Mouse (Mus musculus): ENCODE results near the gene Acsm2. TPM values are rescaled to one million over a fixed set of nuclear protein-coding genes. Genes with fewer than 3 reads are reported as not detected.

The Acsm2 gene
- polyA plus RNA-seq, 1 experiment from 2014 or later = not detected

DNA sequence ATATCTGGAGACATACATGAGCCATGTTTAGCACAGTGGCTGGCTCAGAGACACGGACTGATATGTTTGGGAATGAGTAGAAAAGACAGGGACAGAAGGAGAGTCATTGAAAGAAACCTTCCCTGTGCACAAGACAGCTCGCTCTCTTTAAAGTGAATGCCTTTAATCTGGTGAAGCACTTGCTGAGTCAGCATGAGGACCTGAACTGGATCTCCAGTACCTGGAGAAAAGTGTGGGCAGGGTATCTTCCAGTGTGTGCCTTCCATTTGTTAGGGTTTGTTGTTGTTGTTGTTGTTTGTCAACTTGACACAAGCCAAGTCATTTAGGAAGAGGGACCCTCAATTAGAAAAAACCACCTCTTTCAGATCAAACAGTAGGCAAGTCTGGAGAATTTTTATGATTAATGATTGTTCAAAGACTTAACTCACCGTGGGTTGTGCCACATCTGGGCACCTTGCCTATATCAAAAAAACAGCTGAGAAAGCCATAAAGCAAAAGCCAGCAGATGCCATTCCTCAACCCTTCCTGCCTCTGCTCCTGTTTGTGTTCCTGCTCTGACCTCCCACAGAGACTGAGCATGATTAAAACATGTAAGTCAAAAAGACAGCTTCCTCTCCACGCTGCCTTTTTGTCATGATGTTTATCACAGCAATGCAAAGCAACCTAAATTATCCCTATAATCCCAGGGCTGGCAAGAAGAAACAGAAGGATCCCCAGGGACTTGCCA, 64.2 kb downstream of the Acsm2 start:
- Histone ChIP-seq H3K4me1 (replicated peaks) (no peaks in the 10 kb centered on the region), H3K27ac (no peak overlapping the region), H3K27me3 (no peaks in the 10 kb centered on the region), H3K4me2 (no peak overlapping the region), H3K9ac (no peak overlapping the region), H3K9me3 (replicated peaks) (no peaks in the 10 kb centered on the region), H3K36me3 (no peaks in the 10 kb centered on the region), H3K4me3 (replicated peaks) (no peak overlapping the region)
- 41% methylated on average over 4 of the region's 4 CpGs for WGBS (ENCODE audit: insufficient replicate concordance)
- no peak for DNase-seq
- ATAC-seq (ENCODE audit: low read depth) = no peak

DNA sequence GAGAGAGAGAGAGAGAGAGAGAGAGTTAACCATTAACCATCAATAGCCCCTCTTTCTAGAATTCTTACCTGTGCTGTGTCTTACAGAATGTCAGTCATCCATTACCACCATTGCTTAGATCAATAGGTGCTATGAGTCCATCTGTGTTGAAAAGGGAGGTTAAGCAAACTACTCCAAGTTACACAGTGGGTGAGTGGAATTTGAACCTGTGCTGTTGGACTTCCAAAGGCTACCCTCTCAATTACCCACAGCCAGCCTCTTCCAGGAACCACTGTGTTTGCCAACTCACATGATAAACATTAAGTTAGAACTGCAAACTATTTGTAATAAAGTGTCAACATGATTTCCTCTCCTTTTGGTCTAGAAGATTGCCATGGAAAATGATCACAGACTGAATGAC, 66.0 kb downstream of the Acsm2 start:
- Histone ChIP-seq H3K27ac (no peak overlapping the region), H3K4me1 (replicated peaks) (no peaks in the 10 kb centered on the region), H3K36me3 (no peaks in the 10 kb centered on the region), H3K9ac (no peak overlapping the region), H3K4me2 (no peak overlapping the region), H3K27me3 (no peaks in the 10 kb centered on the region), H3K4me3 (replicated peaks) (no peak overlapping the region), H3K9me3 (replicated peaks) (no peaks in the 10 kb centered on the region)
- DNase-seq (no peak), ATAC-seq (ENCODE audit: low read depth) (peak; percentile 73)

- H3K4me1 ChIP-seq (replicated peaks) = no peaks in the 10 kb centered on the region
- H3K4me2 ChIP-seq = no peak overlapping the region
- no peaks in the 10 kb centered on the region for H3K27me3 ChIP-seq
- no peak for ATAC-seq (ENCODE audit: low read depth)
- no peak overlapping the region for H3K9ac ChIP-seq
- H3K27ac ChIP-seq = no peak overlapping the region
- H3K9me3 ChIP-seq (replicated peaks) = no peaks in the 10 kb centered on the region
- no peak for DNase-seq
- H3K36me3 ChIP-seq = no peaks in the 10 kb centered on the region
- H3K4me3 ChIP-seq (replicated peaks) = no peak overlapping the region
Observed at GRCm38 (mm10) chr7:119638773-119639172, 84.6 kb downstream of the Acsm2 start.

GRCm38 (mm10) chr7:119642307-119642706, 88.2 kb downstream of the Acsm2 start:
- H3K36me3 ChIP-seq = no peaks in the 10 kb centered on the region
- H3K4me2 ChIP-seq = no peak overlapping the region
- no peaks in the 10 kb centered on the region for H3K9me3 ChIP-seq (replicated peaks)
- H3K4me1 ChIP-seq (replicated peaks) = no peaks in the 10 kb centered on the region
- WGBS (ENCODE audit: insufficient replicate concordance) = 58% methylated on average over 5 of the region's 5 CpGs
- H3K4me3 ChIP-seq (replicated peaks) = no peak overlapping the region
- DNase-seq = no peak
- no peak overlapping the region for H3K27ac ChIP-seq
- H3K27me3 ChIP-seq = no peaks in the 10 kb centered on the region
- H3K9ac ChIP-seq = no peak overlapping the region
- no peak for ATAC-seq (ENCODE audit: low read depth)

Other genes with a start within 250 kb of the Acsm2 start
- gene Gp2, start 95.1 kb upstream of the Acsm2 start, polyA plus RNA-seq (2015; fragmentation: Nextera tagmentation; extraction: Ambion mirVana) = not detected in 2 replicates
- not detected in 2 replicates for gene Umod, start 75.1 kb upstream of the Acsm2 start, polyA plus RNA-seq (2015; fragmentation: Nextera tagmentation; extraction: Ambion mirVana)
- 0.03 TPM in 1 of 2 replicates, not detected in the other for gene Acsm5, start 34.9 kb upstream of the Acsm2 start, polyA plus RNA-seq (2015; fragmentation: Nextera tagmentation; extraction: Ambion mirVana)
- gene Pdilt, start 30.9 kb upstream of the Acsm2 start, polyA plus RNA-seq (2015; fragmentation: Nextera tagmentation; extraction: Ambion mirVana) = not detected in 2 replicates
- 0.63 and 0.68 TPM in 2 replicates for gene Acsm1, start 52.7 kb downstream of the Acsm2 start, polyA plus RNA-seq (2015; fragmentation: Nextera tagmentation; extraction: Ambion mirVana)
- not detected in 2 replicates for gene Acsm4, start 135.7 kb downstream of the Acsm2 start, polyA plus RNA-seq (2015; fragmentation: Nextera tagmentation; extraction: Ambion mirVana)
- gene Thumpd1, start 166.5 kb downstream of the Acsm2 start, polyA plus RNA-seq (2015; fragmentation: Nextera tagmentation; extraction: Ambion mirVana) = 35.7 and 40.8 TPM in 2 replicates
- gene Acsm3, start 206.6 kb downstream of the Acsm2 start, polyA plus RNA-seq (2015; fragmentation: Nextera tagmentation; extraction: Ambion mirVana) = 0.93 and 1.7 TPM in 2 replicates
- 10.7 and 10.8 TPM in 2 replicates for gene Rexo5, start 239.7 kb downstream of the Acsm2 start, polyA plus RNA-seq (2015; fragmentation: Nextera tagmentation; extraction: Ambion mirVana)
- 12.4 and 15.9 TPM in 2 replicates for gene Eri2, start 239.7 kb downstream of the Acsm2 start, polyA plus RNA-seq (2015; fragmentation: Nextera tagmentation; extraction: Ambion mirVana)